Mouse (Mus musculus): ENCODE measurements around the gene Il13. TPM values are rescaled to one million over a fixed set of nuclear protein-coding genes. Genes with fewer than 3 reads are reported as not detected.

Il13 gene
- polyA plus RNA-seq (2017; shearing (Covaris generic)), result not detected

GRCm38 (mm10) chr11:53634556-53634955 is at the start of gene Il13:
Il13 (minus strand) TSS chr11:53634702.
- no peak for ATAC-seq

- ATAC-seq, result no peak
These were observed 48.6 kb upstream of the Il13 start for GRCm38 (mm10) chr11:53682994-53683530.

GRCm38 (mm10) chr11:53682170-53682569 is 47.7 kb upstream of the Il13 start:
- ATAC-seq, result no peak

- no peak for ATAC-seq
These were observed 47.2 kb upstream of the Il13 start for GRCm38 (mm10) chr11:53681686-53682085.

GRCm38 (mm10) chr11:53680141-53680540 is 45.6 kb upstream of the Il13 start:
- no peak for ATAC-seq

- ATAC-seq, result no peak
These were observed 36.9 kb upstream of the Il13 start for GRCm38 (mm10) chr11:53671414-53671813.

- no peak for ATAC-seq
These were observed 29.6 kb upstream of the Il13 start for GRCm38 (mm10) chr11:53664091-53664490.

- ATAC-seq, result peak; percentile 88
These were observed 28.5 kb upstream of the Il13 start for GRCm38 (mm10) chr11:53662794-53663674.

- ATAC-seq, result no peak
These were observed 23.3 kb upstream of the Il13 start for GRCm38 (mm10) chr11:53657828-53658227.

- ATAC-seq, result no peak
These were observed 22.9 kb upstream of the Il13 start for GRCm38 (mm10) chr11:53657381-53657780.

DNA sequence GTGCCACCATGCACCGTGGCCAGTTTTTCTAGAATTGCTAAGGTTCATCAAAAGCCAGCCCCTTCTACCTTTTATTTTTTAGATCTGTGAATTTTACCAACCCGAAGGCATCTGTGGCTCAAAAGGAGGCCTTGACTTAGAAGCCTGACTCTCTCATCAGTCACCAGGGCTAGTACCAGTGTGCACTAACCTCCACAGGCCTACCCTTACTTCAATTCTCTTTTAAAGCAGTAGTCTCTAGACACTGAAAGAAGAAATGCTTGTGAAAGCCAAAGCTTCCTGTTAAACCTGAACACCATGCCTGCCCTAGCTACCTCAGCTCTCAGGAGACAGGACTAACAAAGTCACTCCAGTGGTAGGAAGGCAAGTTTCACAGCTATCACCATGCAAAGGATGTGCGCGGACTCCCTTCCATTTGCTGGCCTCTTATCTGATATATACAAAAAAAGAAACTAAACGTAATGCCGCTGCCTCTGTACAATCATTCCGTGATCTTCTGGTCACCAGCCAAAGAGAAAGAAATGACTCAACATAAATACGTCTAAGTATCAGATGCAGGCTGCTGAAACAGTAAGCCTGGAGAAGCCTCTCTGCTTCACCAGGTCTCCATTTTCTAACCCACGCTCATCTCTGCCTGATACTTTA is 22.2 kb upstream of the Il13 start:
- peak; percentile 91 for ATAC-seq

- ATAC-seq, result no peak
These were observed 20.5 kb upstream of the Il13 start for GRCm38 (mm10) chr11:53655043-53655442.

- ATAC-seq, result no peak
These were observed 17.9 kb upstream of the Il13 start for GRCm38 (mm10) chr11:53652427-53652826.

GRCm38 (mm10) chr11:53651441-53651840 is 16.9 kb upstream of the Il13 start:
- no peak for ATAC-seq

DNA sequence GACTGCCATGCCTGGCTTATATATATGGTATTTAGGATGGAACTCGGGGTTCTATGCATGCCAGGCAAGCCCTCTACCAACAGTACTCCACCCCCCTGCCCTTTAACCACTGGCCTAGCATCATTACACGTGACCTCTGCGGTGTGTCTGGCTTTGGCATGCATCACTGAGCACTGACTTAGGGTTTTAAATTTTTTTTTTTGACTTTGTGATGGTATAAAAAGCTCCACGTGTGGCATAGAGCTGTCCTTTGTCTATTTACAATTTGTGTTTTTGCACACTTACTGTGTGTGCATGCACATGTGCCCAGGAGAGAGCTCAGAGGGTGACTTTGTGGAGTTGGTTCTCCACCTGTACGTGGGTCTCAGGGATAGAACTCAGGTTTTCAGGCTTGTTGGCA is 9.5 kb upstream of the Il13 start:
- ATAC-seq, result no peak

GRCm38 (mm10) chr11:53642744-53643279 is 8.3 kb upstream of the Il13 start:
- no peak for ATAC-seq

- ATAC-seq, result no peak
These were observed 3.3 kb upstream of the Il13 start for GRCm38 (mm10) chr11:53637803-53638260.

DNA sequence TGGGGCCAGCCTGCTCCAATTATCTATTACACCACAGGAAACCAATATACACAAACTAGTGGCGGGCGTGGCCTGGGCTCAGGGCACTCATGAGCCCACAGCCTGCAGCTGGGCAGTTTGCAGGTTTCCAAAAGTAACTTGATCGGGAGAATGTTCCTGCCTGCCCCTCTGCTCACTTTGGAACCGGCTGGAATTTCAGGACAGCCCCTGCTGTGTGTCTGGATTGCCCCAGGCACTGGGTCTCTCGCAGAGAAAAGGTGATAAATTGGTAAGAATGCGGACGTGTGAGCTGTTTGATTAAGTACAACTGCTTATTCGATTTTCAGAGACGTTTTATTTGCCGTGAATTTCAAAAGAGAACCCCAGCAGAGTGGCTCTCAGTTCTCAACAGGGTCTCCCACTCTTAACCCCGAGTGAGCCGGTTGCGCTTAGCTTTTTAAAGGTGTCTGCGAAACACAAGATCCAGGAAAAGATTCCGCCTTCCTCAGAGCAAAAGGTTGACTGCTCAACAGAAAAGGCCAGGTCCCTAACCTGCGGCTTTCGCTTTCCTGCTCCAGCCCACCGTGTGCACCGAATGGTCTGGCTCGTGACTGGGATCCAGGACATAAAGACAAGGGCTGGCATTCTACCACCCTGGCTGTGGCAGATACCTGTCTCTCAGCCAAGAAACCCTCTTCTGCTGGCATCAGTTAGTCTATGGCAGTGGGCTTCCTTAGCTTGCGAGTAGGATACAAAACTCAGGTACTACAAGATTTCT is 2.7 kb upstream of the Il13 start:
- no peak for ATAC-seq

- ATAC-seq, result no peak
These were observed 1.7 kb upstream of the Il13 start for GRCm38 (mm10) chr11:53636183-53636646.

GRCm38 (mm10) chr11:53635590-53636182 is 1.2 kb upstream of the Il13 start:
- ATAC-seq, result no peak

DNA sequence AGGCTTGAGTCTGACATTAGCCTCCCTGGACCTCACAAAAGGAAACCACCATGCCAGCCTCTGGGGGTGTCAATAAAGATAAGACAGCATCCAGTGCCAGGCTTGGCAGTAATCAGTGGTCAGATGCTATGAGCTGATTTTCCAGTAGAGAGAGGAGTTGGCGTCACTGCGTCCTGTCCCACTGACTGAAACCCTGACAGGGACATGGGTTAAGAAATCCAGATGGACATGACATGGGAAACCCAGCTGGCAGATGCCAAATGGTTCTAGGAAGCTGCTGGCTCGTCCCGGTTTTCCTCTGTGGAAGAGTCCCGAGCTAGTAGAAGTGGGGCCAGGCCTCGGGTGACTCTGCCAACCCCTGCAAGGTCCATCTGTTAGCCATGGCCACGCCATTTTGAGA is 858 bp downstream of the Il13 start:
- ATAC-seq, result no peak

DNA sequence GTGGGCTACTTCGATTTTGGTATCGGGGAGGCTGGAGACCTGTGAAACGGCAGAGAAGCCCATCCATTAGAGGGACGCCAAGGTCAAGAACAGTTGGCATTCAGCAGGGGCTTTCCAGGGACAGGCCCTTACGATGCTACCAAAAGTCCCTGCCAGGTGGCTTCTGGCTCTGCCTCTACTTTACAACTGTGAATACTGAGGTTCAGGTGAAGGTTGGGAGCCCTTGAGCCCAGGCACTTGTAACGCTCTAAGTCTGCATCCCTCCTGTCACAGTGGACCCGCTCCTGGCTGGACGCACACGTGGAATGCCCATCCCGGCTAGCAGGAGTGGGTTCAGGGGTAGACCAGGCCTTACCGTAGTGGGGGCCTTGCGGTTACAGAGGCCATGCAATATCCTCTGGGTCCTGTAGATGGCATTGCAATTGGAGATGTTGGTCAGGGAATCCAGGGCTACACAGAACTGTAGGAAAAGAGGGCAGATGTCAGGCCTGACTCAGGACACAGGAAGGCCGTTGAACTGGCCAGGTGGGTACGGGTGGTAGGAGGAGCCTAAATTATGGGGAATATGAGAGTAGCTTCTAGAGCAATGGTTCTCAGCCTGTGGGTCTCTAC is 2.3 kb downstream of the Il13 start:
- no peak for ATAC-seq
